Mouse (Mus musculus): ENCODE data around the gene Zfp385c.

DNA sequence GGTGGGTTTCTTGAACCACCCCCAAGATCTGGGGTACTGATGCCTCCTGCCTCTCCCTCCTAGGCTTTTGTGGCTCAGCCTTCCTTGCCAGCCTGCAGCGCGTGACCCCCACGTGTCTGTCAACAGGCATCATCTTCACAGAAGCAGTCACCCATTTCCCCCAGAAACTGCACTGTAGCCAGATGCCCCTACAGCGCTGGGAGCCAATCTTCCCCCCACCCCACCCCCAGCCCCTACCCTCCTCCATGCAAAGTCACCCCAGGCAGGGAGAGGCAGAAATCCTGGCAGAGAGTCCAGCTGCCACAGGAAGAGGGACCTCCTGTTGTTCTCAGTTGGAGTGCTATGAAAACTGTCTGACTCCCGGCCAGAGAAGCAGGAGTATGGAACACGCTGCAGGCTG, 35.8 kb downstream of the Zfp385c start:
- TF ChIP-seq POLR2A (IDR thresholded peaks at IDR 0.05; ENCODE audit: borderline replicate concordance, control insufficient read depth, low read depth, low read length) (no peak), CTCF (IDR thresholded peaks at IDR 0.05; ENCODE audit: control insufficient read depth, insufficient read depth, low read length) (no peak)

Data from bone marrow, adult 2 months (tissue).